Mouse (Mus musculus): ENCODE results near the gene Vps4b.

GRCm38 (mm10) chr1:106816766-106817165, 20.2 kb upstream of the Vps4b start:
- TF ChIP-seq CTCF (IDR thresholded peaks at IDR 0.05; ENCODE audit: low read depth): no peak
- TF ChIP-seq EP300 (IDR thresholded peaks at IDR 0.05; ENCODE audit: low read depth): no peak
